Mouse (Mus musculus): Measurements from ENCODE around the gene Lrtm1. TPM values are rescaled to one million over a fixed set of nuclear protein-coding genes. Genes with fewer than 3 reads are reported as not detected.

Gene Lrtm1
- total and polyA plus RNA-seq, 2 experiments from 2014 or later, result 0.02 TPM; not detected in 1

- Histone ChIP-seq H3K9ac (no peak overlapping the region), H3K36me3 (ENCODE audit: insufficient read depth) (no peaks in the 10 kb centered on the region), H3K27ac (ENCODE audit: low read depth, low read length) (no peak overlapping the region), H3K4me3 (ENCODE audit: low read depth, low read length) (no peak overlapping the region), H3K27me3 (ENCODE audit: insufficient read depth, low read length) (no peaks in the 10 kb centered on the region), H3K9me3 (ENCODE audit: low read length) (no peaks in the 10 kb centered on the region), H3K4me1 (ENCODE audit: insufficient read depth) (no peaks in the 10 kb centered on the region), H3K4me2 (ENCODE audit: low read depth) (no peak overlapping the region)
- WGBS, result 96% methylated on average over 3 of the region's 3 CpGs
- no peak for TF ChIP-seq CTCF (IDR thresholded peaks at IDR 0.05; ENCODE audit: low read depth)
- DNase-seq (no peak), ATAC-seq (no peak)
These were observed 21.4 kb upstream of the Lrtm1 start for GRCm38 (mm10) chr14:28996569-28996968.

GRCm38 (mm10) chr14:29005228-29005840, 12.7 kb upstream of the Lrtm1 start:
- ATAC-seq, result no peak
- no peaks in the 10 kb centered on the region for H3K9me3 ChIP-seq (ENCODE audit: low read length)
- no peak overlapping the region for H3K4me2 ChIP-seq (ENCODE audit: low read depth)
- 81% methylated on average over 5 of the region's 5 CpGs for WGBS
- H3K4me3 ChIP-seq (ENCODE audit: low read depth, low read length), result no peak overlapping the region
- no peak overlapping the region for H3K27ac ChIP-seq (ENCODE audit: low read depth, low read length)
- DNase-seq, result no peak
- H3K36me3 ChIP-seq (ENCODE audit: insufficient read depth), result no peaks in the 10 kb centered on the region
- no peaks in the 10 kb centered on the region for H3K27me3 ChIP-seq (ENCODE audit: insufficient read depth, low read length)
- no peak for TF ChIP-seq CTCF (IDR thresholded peaks at IDR 0.05; ENCODE audit: low read depth)
- no peaks in the 10 kb centered on the region for H3K4me1 ChIP-seq (ENCODE audit: insufficient read depth)
- no peak overlapping the region for H3K9ac ChIP-seq

GRCm38 (mm10) chr14:29009644-29010043, 8.4 kb upstream of the Lrtm1 start:
- WGBS, result 95% methylated on average over 4 of the region's 4 CpGs
- ATAC-seq (no peak), DNase-seq (no peak)
- Histone ChIP-seq H3K36me3 (ENCODE audit: insufficient read depth) (no peaks in the 10 kb centered on the region), H3K4me1 (ENCODE audit: insufficient read depth) (no peaks in the 10 kb centered on the region), H3K9me3 (ENCODE audit: low read length) (no peaks in the 10 kb centered on the region), H3K4me2 (ENCODE audit: low read depth) (no peak overlapping the region), H3K4me3 (ENCODE audit: low read depth, low read length) (no peak overlapping the region), H3K27me3 (ENCODE audit: insufficient read depth, low read length) (no peaks in the 10 kb centered on the region), H3K9ac (no peak overlapping the region), H3K27ac (ENCODE audit: low read depth, low read length) (no peak overlapping the region)
- no peak for TF ChIP-seq CTCF (IDR thresholded peaks at IDR 0.05; ENCODE audit: low read depth)

GRCm38 (mm10) chr14:29013161-29013560, 4.8 kb upstream of the Lrtm1 start:
- Histone ChIP-seq H3K4me2 (ENCODE audit: low read depth) (no peak overlapping the region), H3K4me3 (ENCODE audit: low read depth, low read length) (no peak overlapping the region), H3K36me3 (ENCODE audit: insufficient read depth) (no peaks in the 10 kb centered on the region), H3K27me3 (ENCODE audit: insufficient read depth, low read length) (no peaks in the 10 kb centered on the region), H3K27ac (ENCODE audit: low read depth, low read length) (no peak overlapping the region), H3K9ac (no peak overlapping the region), H3K9me3 (ENCODE audit: low read length) (no peaks in the 10 kb centered on the region), H3K4me1 (ENCODE audit: insufficient read depth) (no peaks in the 10 kb centered on the region)
- DNase-seq (no peak), ATAC-seq (no peak)
- no peak for TF ChIP-seq CTCF (IDR thresholded peaks at IDR 0.05; ENCODE audit: low read depth)
- 79% methylated on average over 3 of the region's 3 CpGs for WGBS

- Histone ChIP-seq H3K9me3 (ENCODE audit: low read length) (no peaks in the 10 kb centered on the region), H3K27ac (ENCODE audit: low read depth, low read length) (no peak overlapping the region), H3K27me3 (ENCODE audit: insufficient read depth, low read length) (no peaks in the 10 kb centered on the region), H3K9ac (no peak overlapping the region), H3K36me3 (ENCODE audit: insufficient read depth) (no peaks in the 10 kb centered on the region), H3K4me3 (ENCODE audit: low read depth, low read length) (no peak overlapping the region), H3K4me2 (ENCODE audit: low read depth) (no peak overlapping the region), H3K4me1 (ENCODE audit: insufficient read depth) (no peaks in the 10 kb centered on the region)
- WGBS, result 89% methylated on average over 2 of the region's 2 CpGs
- no peak for DNase-seq
- TF ChIP-seq CTCF (IDR thresholded peaks at IDR 0.05; ENCODE audit: low read depth), result no peak
- ATAC-seq, result no peak
These were observed 3.3 kb upstream of the Lrtm1 start for GRCm38 (mm10) chr14:29014680-29015079.

- Histone ChIP-seq H3K9ac (no peak overlapping the region), H3K27me3 (ENCODE audit: insufficient read depth, low read length) (no peaks in the 10 kb centered on the region), H3K4me3 (ENCODE audit: low read depth, low read length) (no peak overlapping the region), H3K4me2 (ENCODE audit: low read depth) (no peak overlapping the region), H3K27ac (ENCODE audit: low read depth, low read length) (no peak overlapping the region), H3K4me1 (ENCODE audit: insufficient read depth) (no peaks in the 10 kb centered on the region), H3K36me3 (ENCODE audit: insufficient read depth) (no peaks in the 10 kb centered on the region), H3K9me3 (ENCODE audit: low read length) (no peaks in the 10 kb centered on the region)
- no peak for TF ChIP-seq CTCF (IDR thresholded peaks at IDR 0.05; ENCODE audit: low read depth)
- WGBS, result 35% methylated on average over 5 of the region's 5 CpGs
- peak; percentile 43; the same call in 1 of the 2 replicates for ATAC-seq
- peak; percentile 51 for DNase-seq
These were observed 2.1 kb upstream of the Lrtm1 start for GRCm38 (mm10) chr14:29015896-29016295.

GRCm38 (mm10) chr14:29018316-29019000, 450 bp downstream of the Lrtm1 start:
- Histone ChIP-seq H3K27me3 (ENCODE audit: insufficient read depth, low read length) (no peaks in the 10 kb centered on the region), H3K27ac (ENCODE audit: low read depth, low read length) (no peak overlapping the region), H3K36me3 (ENCODE audit: insufficient read depth) (no peaks in the 10 kb centered on the region), H3K4me2 (ENCODE audit: low read depth) (no peak overlapping the region), H3K4me3 (ENCODE audit: low read depth, low read length) (no peak overlapping the region), H3K9ac (no peak overlapping the region), H3K9me3 (ENCODE audit: low read length) (no peaks in the 10 kb centered on the region), H3K4me1 (ENCODE audit: insufficient read depth) (no peaks in the 10 kb centered on the region)
- DNase-seq, result no peak
- ATAC-seq, result no peak
- no peak for TF ChIP-seq CTCF (IDR thresholded peaks at IDR 0.05; ENCODE audit: low read depth)
- 27% methylated on average over 7 of the region's 7 CpGs for WGBS

Measured in forebrain, postnatal 0 days (tissue).